Mouse (Mus musculus): ENCODE results near the gene Ces4a.
A peak's percentile ranks its signal among the peaks of the same experiment; 100 is the strongest.
"Not testable (repeated sequence)": the region's sequence is repeated elsewhere in the genome, so short reads cannot be mapped to it uniquely, and the experiment has no call there.

The Ces4a gene

DNA sequence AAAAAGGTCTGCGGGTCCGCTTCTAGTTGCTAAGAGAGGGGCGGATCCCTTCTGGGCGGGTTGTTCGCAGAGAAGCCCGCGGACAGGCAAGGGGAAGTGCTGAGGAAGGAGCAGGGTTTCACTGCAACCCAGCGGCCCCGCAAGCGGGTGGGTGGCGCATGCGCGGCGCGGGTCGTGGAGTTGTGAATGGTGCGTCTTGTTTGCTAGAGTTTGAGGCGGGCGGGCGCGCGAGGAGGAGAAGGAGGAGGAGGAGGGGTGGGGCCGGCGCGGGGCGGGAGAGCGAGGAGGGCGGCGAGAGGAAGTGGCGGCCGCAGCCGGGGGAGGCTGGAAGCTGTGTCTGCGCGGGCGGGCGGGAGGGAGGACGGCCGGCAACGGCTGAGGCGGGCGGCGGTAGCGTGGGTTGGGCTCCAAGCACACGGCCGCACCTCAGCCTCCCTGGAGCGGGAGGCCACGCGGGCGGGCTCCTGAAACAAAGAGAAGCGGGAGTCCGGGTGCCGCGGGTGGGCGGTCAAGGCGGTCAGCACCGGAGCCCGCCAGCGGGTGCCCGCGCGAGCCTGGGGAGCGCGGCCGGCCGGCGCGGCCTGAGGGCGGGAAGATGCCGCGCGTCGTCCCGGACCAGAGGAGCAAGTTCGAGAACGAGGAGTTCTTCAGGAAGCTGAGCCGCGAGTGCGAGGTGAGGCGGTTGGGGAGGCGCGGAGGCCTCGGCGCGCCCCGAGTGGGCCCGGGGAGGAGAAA is 38.9 kb downstream of the Ces4a start, which contains the start of gene Cbfb:
Gene Cbfb (plus strand): TSS at position 294 of the 735 bp plus-strand sequence.
- peak; percentile 94 to 98 for DNase-seq

DNA sequence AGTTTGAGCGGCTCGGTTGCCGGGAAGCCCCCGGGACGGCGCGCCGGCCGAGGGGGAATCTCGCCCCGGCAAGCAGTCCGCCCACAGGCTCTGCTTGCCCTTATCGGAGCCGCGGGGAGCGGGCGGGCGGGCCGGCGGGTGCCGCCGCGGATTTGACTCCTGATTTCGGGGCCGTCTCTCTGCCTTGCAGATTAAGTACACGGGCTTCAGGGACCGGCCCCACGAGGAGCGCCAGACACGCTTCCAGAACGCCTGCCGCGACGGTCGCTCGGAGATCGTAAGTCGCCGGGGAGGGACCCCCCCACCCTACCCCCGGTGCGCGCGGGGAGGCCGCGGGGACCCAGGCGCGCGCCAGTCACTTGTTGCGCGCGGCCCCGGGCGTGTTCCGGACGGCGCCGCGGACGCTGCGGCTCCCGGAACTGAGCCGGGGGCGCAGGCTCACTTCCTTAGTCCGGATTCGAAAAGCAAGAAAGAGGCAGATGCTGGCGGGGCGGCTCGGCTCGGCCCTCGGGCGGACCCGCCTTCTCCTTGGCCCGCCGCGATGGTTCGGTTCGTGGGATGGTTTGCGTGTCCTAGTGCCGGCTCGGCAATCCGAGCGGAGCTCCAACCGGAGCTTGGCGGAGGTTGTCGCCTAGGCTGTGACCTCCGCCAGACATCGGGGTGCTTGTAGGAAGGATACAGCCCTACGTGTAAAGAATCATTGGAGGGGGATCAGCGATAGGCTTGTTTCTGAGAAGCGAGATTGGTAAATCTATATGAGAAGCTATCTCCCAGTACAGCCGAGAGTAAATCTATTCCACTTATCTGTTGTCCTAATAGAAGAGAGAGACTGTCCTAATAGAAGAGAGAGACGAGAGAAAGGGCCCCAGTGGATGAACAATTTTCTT is 39.8 kb downstream of the Ces4a start:
- peak; percentile 69 to 72 for DNase-seq

DNA sequence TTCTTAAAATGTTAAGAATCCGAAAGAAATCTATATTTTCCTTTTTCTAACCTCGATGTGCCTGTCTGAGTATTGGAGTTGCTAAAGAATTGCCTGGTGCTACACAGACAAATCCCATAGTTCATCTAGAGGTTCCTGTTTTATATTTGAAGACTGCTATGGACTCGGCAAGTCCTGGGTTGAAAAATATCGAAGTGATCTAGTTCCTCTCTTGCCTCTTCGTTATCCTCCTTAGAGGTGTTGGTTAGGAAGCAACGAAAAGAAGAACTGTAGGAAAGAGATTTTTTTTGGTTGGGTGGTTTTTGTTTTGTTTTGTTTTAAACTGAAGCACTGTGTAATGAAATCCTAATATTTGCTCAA is 40.4 kb downstream of the Ces4a start:
- DNase-seq, result no peak

- not testable (repeated sequence) for DNase-seq
Observed at GRCm38 (mm10) chr8:105175287-105175686, 43.7 kb downstream of the Ces4a start.

- no peak for DNase-seq
Observed at GRCm38 (mm10) chr8:105178211-105178800, 46.7 kb downstream of the Ces4a start.

DNA sequence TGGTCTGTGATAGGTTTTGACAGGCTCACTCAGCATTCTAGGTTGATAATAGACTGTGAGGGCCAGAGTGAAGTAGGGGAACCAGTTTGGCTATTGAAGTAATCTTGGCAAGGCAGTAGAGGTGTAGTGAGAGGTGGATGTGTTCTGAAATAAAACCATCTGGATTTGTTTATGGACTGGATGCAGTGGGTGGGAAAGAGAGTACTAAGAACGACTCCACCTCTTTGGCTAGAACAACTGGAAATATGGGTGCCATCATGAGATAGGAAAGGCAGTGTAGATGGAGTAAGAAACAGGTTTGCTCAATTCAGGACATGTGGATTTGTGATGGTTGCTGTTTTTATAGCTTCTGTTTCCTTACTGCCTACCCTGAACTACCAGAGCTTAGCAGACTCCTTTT is 50.6 kb downstream of the Ces4a start:
- no peak for DNase-seq

DNA sequence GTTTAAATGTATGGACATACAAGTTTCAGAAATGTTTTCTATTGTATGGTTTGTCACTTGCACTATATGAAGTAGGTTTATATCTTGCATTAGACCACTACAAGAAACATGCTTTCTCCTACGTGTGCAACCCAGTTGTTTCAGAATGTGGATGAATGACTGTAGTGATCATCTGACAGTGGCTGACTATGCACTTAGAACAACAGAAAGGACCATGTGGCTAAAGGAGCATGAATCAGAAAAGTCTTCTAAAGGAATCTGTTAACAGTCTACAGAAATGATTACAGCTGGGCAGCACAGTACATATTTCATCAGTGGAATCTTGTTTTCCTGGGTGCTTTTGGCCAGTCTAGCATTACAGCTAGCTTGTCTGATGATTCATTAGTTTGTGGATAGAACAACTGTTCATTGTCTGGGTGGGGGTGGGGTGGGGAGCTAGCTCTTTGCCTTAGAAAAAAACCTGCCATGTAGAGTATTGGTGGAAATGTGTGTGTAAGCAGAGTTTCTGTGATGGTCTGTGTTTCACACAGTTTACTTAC is 54.9 kb downstream of the Ces4a start:
- DNase-seq, result no peak

- no peak for DNase-seq
Observed at GRCm38 (mm10) chr8:105192182-105192581, 60.6 kb downstream of the Ces4a start.

All from cerebellum, postnatal 10 days (tissue).